Mouse (Mus musculus) bone marrow macrophage, adult 2 months (primary cell): Measurements from ENCODE around the gene Kcnma1.

Experiments
- CTCF ChIP-seq: IDR thresholded peaks from 2 replicates; pipeline ENCODE4 v1.5.1; 2012; ENCODE audit warnings: low read depth, mild to moderate bottlenecking, low read length, moderate library complexity
- POLR2A ChIP-seq: IDR thresholded peaks from 2 replicates; pipeline ENCODE4 v1.6.1; 2012; ENCODE audit warnings: mild to moderate bottlenecking, low read depth, low read length, borderline replicate concordance

GRCm38 (mm10) chr14:23734200-23734599 is 280.1 kb downstream of the Kcnma1 start:
- no peak for TF ChIP-seq CTCF
- no peak for TF ChIP-seq POLR2A
